Mouse (Mus musculus): ENCODE results near the gene Nox4. TPM values are rescaled to one million over a fixed set of nuclear protein-coding genes. Genes with fewer than 3 reads are reported as not detected.
A peak's percentile ranks its signal among the peaks of the same experiment; 100 is the strongest.

Nox4 gene
- polyA plus RNA-seq, 1 experiment from 2014 or later = 1.7 TPM

DNA sequence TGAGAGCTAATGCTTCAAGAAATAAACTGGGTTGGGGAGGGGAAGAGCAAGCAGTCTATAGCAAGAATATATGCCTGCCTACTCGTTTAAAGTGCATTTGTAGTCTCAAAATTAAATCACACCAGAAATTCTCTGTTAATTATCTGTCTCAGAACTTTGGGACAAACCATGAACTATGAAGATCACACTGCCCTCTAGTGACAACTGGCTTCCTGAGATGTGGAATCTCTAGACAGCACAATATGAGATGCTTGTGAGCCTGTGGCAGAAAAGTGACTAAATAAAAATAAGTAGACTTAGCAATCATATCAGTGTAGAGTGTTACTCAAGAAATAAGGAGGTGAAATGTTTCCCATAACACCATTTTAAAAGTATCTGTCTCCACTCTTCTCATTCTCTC, 31.3 kb downstream of the Nox4 start:
- H3K27ac ChIP-seq = no peak overlapping the region
- no peaks in the 10 kb centered on the region for H3K27me3 ChIP-seq
- no peaks in the 10 kb centered on the region for H3K9me3 ChIP-seq (replicated peaks)
- ATAC-seq = peak; percentile 62; the same call in 1 of the 2 replicates
- no peak overlapping the region for H3K4me3 ChIP-seq
- H3K4me1 ChIP-seq = no peaks in the 10 kb centered on the region
- H3K4me2 ChIP-seq = no peak overlapping the region
- no peaks in the 10 kb centered on the region for H3K36me3 ChIP-seq (ENCODE audit: poor library complexity, severe bottlenecking)
- WGBS = 10% methylated on average over 1 of the region's 1 CpGs
- no peak overlapping the region for H3K9ac ChIP-seq

DNA sequence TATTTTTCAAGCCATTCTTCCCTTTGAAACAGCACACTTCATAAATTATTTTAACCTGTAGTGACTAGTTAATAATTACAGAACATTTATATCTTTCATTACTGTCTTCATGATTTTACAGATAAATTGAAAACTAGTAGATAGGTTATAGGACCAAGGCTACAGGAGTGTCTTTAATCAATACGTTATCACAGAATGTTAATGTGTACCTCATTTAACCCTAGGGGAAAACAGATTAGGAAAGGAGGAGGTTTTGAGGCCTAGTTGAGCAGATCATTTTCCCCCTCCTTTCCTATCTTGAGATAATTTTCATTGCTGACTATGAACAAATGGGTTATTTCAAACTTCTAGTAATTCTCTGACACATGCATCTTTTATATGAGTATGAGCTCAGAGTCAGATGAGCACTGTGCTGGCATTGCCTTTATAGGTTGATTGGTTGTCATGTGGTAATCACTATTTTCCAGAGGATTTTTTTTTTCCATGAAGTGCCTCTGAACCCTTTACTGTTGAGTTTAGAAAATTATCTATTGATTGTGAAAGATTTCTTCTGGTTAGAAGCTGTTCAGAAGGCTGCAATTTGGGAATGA, 57.9 kb downstream of the Nox4 start:
- H3K36me3 ChIP-seq (ENCODE audit: poor library complexity, severe bottlenecking) = no peaks in the 10 kb centered on the region
- no peak for ATAC-seq
- no peaks in the 10 kb centered on the region for H3K9me3 ChIP-seq (replicated peaks)
- no peaks in the 10 kb centered on the region for H3K27me3 ChIP-seq
- H3K4me3 ChIP-seq = no peak overlapping the region
- WGBS = 88% methylated on average over 1 of the region's 1 CpGs
- no peak overlapping the region for H3K4me2 ChIP-seq
- no peak overlapping the region for H3K9ac ChIP-seq
- no peaks in the 10 kb centered on the region for H3K4me1 ChIP-seq
- H3K27ac ChIP-seq = no peak overlapping the region

DNA sequence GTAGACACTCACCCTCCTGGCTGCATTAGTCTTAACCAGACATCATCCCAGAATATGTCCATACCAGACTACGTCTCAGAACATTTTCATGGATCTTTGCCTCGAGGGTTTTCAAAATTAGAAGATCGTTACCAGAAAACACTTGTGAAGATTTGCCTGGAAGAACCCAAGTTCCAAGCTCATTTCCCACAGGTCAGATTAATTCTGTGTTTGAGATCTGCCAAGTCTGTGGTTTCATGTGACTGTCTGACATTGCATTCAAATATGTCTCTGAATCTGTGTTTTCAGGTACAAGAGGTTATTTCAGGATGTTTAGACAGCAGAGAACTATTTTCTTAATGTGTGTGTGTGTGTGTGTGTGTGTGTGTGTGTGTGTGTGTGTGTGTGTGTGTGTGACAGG, 75.7 kb downstream of the Nox4 start:
- 84% methylated on average over 3 of the region's 3 CpGs for WGBS

DNA sequence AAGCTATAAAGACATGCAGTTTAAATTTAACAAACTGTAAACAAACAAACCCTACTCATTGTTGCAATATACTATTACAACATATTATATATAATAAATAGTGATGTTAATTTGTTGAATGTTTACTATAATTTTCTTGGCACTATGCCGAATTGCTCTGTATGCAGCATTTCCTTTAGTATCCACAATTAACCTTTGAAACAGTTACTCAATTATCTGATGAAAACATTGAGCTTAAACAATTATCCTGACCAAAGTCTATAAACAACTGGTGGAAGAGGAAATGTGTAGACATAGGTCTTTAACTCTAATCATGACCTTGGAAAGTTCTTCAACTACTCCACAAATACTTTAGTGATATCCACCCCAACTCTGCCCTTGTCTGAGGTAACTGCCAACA, 76.2 kb downstream of the Nox4 start:
- Histone ChIP-seq H3K9me3 (replicated peaks) (no peaks in the 10 kb centered on the region), H3K4me1 (no peaks in the 10 kb centered on the region), H3K27me3 (no peaks in the 10 kb centered on the region), H3K27ac (no peak overlapping the region), H3K36me3 (ENCODE audit: poor library complexity, severe bottlenecking) (no peaks in the 10 kb centered on the region), H3K4me2 (no peak overlapping the region), H3K4me3 (no peak overlapping the region), H3K9ac (no peak overlapping the region)
- WGBS = 94% methylated on average over 1 of the region's 1 CpGs
- ATAC-seq = no peak

More for the DNA sequence above, 75.7 kb downstream of the Nox4 start:
- Histone ChIP-seq H3K9ac (no peak overlapping the region), H3K4me3 (no peak overlapping the region), H3K27ac (no peak overlapping the region), H3K9me3 (replicated peaks) (no peaks in the 10 kb centered on the region), H3K4me2 (no peak overlapping the region), H3K4me1 (no peaks in the 10 kb centered on the region), H3K36me3 (ENCODE audit: poor library complexity, severe bottlenecking) (no peaks in the 10 kb centered on the region), H3K27me3 (no peaks in the 10 kb centered on the region)
- no peak for ATAC-seq

DNA sequence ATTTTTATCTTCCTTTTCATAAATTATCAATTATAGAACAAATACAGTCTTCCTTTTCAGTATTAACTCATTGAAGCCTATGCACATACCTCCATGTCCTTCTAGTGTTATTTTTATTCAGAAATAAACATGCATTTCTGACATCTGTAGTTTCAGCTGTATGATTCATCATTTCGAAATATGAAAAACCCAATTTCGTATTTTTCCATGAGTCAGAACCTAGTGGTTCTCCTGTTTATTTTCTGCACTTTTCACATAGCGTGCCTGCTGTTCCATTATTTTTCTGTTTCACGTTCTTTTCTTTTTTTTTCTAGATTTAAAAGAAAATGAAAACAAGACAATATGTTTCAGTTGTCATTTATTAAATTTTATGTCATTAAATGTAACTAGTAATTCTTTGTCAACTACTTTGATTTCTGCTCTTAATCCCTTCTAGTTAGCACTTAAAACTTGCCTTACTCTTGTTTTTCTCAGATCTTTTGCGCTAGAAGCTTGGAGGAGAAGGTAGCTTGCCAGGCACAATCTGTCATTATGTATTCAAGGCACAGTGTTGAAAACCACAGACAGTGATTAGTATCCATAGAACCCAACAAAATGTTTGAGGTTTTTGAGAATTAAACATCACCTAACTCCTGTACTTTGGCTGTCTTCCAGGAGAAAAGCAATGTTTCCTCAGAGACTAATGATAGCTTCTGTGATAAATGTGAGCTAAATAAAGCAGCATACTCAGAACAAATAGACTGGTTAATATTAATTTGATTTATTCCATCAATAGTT, 85.1 kb downstream of the Nox4 start:
- Histone ChIP-seq H3K4me3 (no peak overlapping the region), H3K9ac (no peak overlapping the region), H3K36me3 (ENCODE audit: poor library complexity, severe bottlenecking) (no peaks in the 10 kb centered on the region), H3K27me3 (no peaks in the 10 kb centered on the region), H3K4me2 (no peak overlapping the region), H3K27ac (no peak overlapping the region), H3K9me3 (replicated peaks) (no peaks in the 10 kb centered on the region), H3K4me1 (no peaks in the 10 kb centered on the region)
- no peak for ATAC-seq
- 89% methylated on average over 5 of the region's 5 CpGs for WGBS

DNA sequence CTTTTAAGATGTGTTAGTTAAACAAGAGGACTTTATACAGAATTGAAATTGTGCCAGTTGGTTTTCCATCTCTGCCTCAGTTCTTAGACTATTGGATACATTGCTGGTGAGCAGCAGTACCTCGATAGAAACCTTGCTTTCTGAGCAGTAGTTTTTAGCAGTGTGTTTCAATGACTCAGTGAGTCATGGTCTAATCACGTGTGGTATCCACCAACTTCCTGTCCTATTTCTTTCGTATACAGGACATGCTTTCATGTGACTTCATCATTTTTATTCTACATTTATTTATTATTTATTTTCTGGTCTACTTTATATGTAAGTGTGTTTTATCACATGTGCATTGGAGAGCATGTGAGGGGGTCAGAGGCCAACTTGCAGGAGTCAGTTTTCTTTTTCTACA, 99.7 kb downstream of the Nox4 start:
- no peaks in the 10 kb centered on the region for H3K4me1 ChIP-seq
- no peak for ATAC-seq
- H3K9me3 ChIP-seq (replicated peaks) = no peaks in the 10 kb centered on the region
- H3K27ac ChIP-seq = no peak overlapping the region
- 89% methylated on average over 3 of the region's 3 CpGs for WGBS
- no peaks in the 10 kb centered on the region for H3K36me3 ChIP-seq (ENCODE audit: poor library complexity, severe bottlenecking)
- H3K4me3 ChIP-seq = no peak overlapping the region
- H3K4me2 ChIP-seq = no peak overlapping the region
- no peaks in the 10 kb centered on the region for H3K27me3 ChIP-seq
- no peak overlapping the region for H3K9ac ChIP-seq

DNA sequence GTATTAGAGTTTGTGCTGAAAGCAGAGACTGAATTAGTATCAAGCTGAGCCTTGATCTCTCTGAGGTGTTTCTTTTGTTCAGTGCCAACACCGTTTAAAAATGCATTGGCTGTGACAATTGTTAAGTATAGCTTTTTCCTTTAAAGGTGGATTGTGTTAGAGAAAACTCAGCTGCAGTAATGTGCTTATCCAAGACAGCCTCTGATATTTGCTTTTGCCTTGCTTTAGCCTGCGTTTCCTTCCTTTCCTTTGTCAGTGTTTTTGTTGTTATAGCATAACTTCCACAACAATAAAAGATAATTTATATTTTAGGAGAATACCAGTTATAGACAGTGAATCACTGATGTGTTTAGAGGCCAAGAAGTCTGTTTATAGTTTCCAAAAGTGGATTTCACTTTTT, 106.9 kb downstream of the Nox4 start:
- WGBS = 14% methylated on average over 2 of the region's 2 CpGs
- no peak for ATAC-seq
- Histone ChIP-seq H3K27ac (no peak overlapping the region), H3K9ac (no peak overlapping the region), H3K27me3 (no peaks in the 10 kb centered on the region), H3K4me3 (no peak overlapping the region), H3K36me3 (ENCODE audit: poor library complexity, severe bottlenecking) (no peaks in the 10 kb centered on the region), H3K4me1 (no peaks in the 10 kb centered on the region), H3K4me2 (no peak overlapping the region), H3K9me3 (replicated peaks) (no peaks in the 10 kb centered on the region)

DNA sequence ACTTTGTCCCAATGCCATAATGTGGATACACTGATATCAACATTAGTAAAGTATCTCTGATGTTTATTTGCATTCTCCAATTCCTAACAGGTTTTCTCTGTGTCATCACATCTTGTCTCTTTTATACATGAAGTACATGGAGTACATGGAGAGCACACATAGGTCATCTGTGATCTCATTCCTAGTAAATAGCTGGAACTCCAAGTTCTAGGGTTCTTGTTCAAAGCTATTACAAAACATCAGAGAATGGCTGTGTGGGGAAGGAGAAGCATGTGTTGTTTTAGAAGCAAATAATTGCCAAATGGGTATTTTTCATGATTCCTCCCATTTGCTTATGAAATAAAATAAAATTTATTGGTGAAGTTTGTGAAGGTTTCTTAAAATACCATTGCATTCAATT, 121.9 kb downstream of the Nox4 start:
- Histone ChIP-seq H3K27me3 (no peaks in the 10 kb centered on the region), H3K27ac (no peak overlapping the region), H3K4me1 (no peaks in the 10 kb centered on the region), H3K9ac (no peak overlapping the region), H3K4me3 (no peak overlapping the region), H3K4me2 (no peak overlapping the region), H3K9me3 (replicated peaks) (no peaks in the 10 kb centered on the region), H3K36me3 (ENCODE audit: poor library complexity, severe bottlenecking) (no peaks in the 10 kb centered on the region)
- ATAC-seq = no peak

DNA sequence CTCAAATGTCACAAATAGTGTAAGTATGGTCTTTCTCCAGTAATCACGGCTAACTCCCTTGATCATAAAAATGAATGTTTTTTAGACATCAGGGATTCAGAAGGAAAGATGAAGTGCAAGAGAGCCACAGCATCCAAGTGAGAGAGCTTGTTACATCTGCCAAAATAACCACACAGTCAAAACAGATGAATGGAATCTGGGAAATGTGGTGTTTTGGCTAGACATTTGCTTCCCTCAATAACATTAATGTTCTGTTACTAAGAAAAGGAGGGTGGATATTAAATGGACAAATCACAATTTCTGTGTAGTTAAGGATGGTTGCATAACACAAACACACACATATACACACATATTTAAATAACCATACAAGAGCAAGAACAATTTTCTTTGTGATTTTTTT, 123.2 kb downstream of the Nox4 start:
- Histone ChIP-seq H3K4me2 (no peak overlapping the region), H3K4me1 (no peaks in the 10 kb centered on the region)
- WGBS = 89% methylated on average over 1 of the region's 1 CpGs

DNA sequence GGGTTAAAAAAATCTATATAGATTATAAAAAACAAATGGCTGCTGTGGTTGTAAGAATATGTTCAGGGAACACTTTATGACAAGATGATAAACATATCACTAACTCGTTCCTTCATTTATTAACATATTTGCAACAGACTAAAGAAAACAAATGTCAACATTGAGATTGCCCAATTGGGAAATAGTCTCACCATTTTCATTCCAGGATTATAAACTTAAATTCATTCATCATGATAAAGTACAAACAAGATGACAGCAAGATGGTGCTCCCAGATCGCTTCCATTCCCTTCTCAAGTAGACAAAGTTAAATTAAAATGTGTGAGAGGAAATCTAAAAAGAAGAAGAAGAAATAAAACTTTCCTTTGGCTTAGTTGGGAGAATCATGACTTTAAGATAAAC, 124.9 kb downstream of the Nox4 start:
- Histone ChIP-seq H3K27ac (no peak overlapping the region), H3K4me2 (no peak overlapping the region), H3K36me3 (ENCODE audit: poor library complexity, severe bottlenecking) (no peaks in the 10 kb centered on the region), H3K9me3 (replicated peaks) (no peaks in the 10 kb centered on the region), H3K9ac (no peak overlapping the region), H3K4me3 (no peak overlapping the region), H3K4me1 (no peaks in the 10 kb centered on the region), H3K27me3 (no peaks in the 10 kb centered on the region)
- no peak for ATAC-seq
- WGBS = 91% methylated on average over 2 of the region's 2 CpGs

More for the DNA sequence above, 123.2 kb downstream of the Nox4 start:
- Histone ChIP-seq H3K4me3 (no peak overlapping the region), H3K9me3 (replicated peaks) (no peaks in the 10 kb centered on the region), H3K27ac (no peak overlapping the region), H3K9ac (no peak overlapping the region), H3K27me3 (no peaks in the 10 kb centered on the region), H3K36me3 (ENCODE audit: poor library complexity, severe bottlenecking) (no peaks in the 10 kb centered on the region)
- no peak for ATAC-seq

DNA sequence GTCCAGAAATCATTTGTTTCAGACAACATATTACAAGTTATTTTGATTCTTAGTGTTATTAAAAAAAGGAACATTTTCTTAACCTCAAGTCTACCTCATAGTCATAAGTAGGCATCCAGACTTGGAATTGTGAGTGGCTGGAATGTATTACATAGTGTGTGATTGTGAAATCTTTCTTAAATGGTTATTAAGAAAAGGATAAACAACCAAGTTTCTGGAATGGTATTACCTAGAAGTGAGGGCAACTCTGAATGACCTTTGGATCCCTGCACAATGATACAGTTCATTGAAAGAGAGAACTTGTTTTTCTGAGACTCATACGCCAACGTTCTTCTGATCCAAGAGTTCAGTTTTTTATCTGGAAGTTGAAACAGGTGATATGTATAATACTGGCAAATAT, 125.4 kb downstream of the Nox4 start:
- H3K4me1 ChIP-seq = no peaks in the 10 kb centered on the region
- WGBS = 93% methylated on average over 2 of the region's 2 CpGs
- H3K4me3 ChIP-seq = no peak overlapping the region
- no peaks in the 10 kb centered on the region for H3K36me3 ChIP-seq (ENCODE audit: poor library complexity, severe bottlenecking)
- no peak overlapping the region for H3K27ac ChIP-seq
- no peak for ATAC-seq
- no peaks in the 10 kb centered on the region for H3K9me3 ChIP-seq (replicated peaks)
- no peak overlapping the region for H3K9ac ChIP-seq
- H3K4me2 ChIP-seq = no peak overlapping the region
- H3K27me3 ChIP-seq = no peaks in the 10 kb centered on the region

DNA sequence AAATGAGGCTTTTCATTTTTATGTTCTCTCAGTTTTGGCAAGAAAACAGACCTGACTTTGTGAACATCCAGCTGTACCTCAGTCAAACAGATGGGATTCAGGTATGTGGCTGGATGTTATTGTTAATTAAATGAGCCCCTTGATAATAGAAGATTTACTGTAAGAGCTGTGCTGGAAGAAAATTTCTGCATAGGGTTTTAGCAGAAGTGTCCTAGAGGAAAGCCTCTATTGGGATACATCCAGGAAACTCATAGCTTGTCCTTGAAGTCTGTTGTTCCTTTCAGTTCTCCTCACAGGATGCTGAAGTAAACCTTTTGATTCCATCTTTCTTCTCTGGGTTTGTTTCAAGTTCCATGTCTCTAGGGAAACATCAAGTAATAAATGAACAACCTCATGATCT, 128.4 kb downstream of the Nox4 start:
- Histone ChIP-seq H3K9ac (no peak overlapping the region), H3K27me3 (no peaks in the 10 kb centered on the region), H3K4me1 (no peaks in the 10 kb centered on the region), H3K36me3 (ENCODE audit: poor library complexity, severe bottlenecking) (no peaks in the 10 kb centered on the region), H3K9me3 (replicated peaks) (no peaks in the 10 kb centered on the region), H3K4me3 (no peak overlapping the region), H3K4me2 (no peak overlapping the region), H3K27ac (no peak overlapping the region)
- no peak for ATAC-seq

DNA sequence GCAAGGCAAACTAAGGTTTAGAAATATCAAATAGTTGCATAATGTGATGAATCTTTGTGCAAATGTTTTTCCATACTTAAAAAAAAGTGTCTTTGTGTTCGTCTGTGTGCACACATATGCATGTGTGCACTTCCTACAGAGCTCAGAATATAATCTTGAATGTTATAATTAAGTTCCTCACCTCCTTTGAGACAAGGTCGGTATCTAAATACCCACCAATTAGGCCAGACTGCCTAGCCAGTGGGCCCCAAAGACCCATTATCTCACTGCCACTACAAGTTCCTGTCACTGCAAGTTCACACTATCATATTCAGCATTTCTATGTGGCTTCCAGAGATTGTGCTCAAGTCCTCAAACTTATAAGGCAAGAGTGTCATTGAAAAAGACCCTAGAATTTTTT, 129.0 kb downstream of the Nox4 start:
- H3K36me3 ChIP-seq (ENCODE audit: poor library complexity, severe bottlenecking) = no peaks in the 10 kb centered on the region
- H3K4me3 ChIP-seq = no peak overlapping the region
- no peak overlapping the region for H3K4me2 ChIP-seq
- H3K9me3 ChIP-seq (replicated peaks) = no peaks in the 10 kb centered on the region
- no peaks in the 10 kb centered on the region for H3K27me3 ChIP-seq
- WGBS = 56% methylated on average over 2 of the region's 2 CpGs
- H3K27ac ChIP-seq = no peak overlapping the region
- no peak for ATAC-seq
- H3K9ac ChIP-seq = no peak overlapping the region
- H3K4me1 ChIP-seq = no peaks in the 10 kb centered on the region

Measured in forebrain, embryonic 13.5 days (tissue).